Mouse (Mus musculus): ENCODE measurements around the gene Rhebl1.

DNA sequence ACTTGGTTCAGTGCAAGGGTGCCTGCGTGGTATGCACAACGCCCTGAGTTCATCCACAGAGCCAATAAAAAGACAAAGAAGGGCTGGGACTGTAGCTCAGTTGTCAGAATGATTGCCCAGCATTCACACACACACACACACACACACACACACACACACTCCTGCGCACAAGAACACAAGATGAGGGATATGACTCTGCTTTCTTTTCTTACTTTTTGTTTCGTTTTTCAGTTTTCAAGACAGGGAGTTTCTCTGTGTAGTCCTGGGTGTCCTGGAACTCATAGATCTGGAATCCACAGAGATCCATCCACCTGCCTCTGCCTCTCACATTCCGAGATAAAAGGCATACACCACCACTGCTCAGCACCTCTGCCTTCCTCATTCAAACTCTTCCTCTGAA, 33.2 kb upstream of the Rhebl1 start:
- TF ChIP-seq GATA1 (IDR thresholded peaks at IDR 0.05; ENCODE audit: low read length) (no peak), TAL1 (IDR thresholded peaks at IDR 0.05; ENCODE audit: low read length) (no peak)
